Mouse (Mus musculus) liver, postnatal 0 days (tissue): ENCODE measurements around the gene Pard3.

Source experiments
- CTCF ChIP-seq: sonication (generic); IDR thresholded peaks from 2 replicates; pipeline ENCODE4 v1.5.1; 2016; ENCODE audit warnings: antibody characterized with exemption, low read depth
- EP300 ChIP-seq: IDR thresholded peaks from 2 replicates; pipeline ENCODE4 v1.6.1; 2016; ENCODE audit warnings: antibody characterized with exemption, low read depth, mild to moderate bottlenecking

- no peak for TF ChIP-seq CTCF
- no peak for TF ChIP-seq EP300
Observed at GRCm38 (mm10) chr8:127264691-127265470, 201.2 kb downstream of the Pard3 start.
